Mouse (Mus musculus) kidney, embryonic 16.5 days (tissue): ENCODE results near the gene Cryz. TPM values are rescaled to one million over a fixed set of nuclear protein-coding genes. Genes with fewer than 3 reads are reported as not detected.

Experiments used
- ATAC-seq: fragments of 200-750 bp; cut with Nextera tagmentation; 2 replicates; pipeline ENCODE4 v1.8.0; 2017; ENCODE audit warnings: moderate TSS enrichment; ENCODE audit not compliant: low FRiP score, low TSS enrichment
- H3K27ac ChIP-seq: fragments of 300-500 bp; sonication (generic); 2 replicates; pipeline ENCODE4 v1.5.1; 2014; ENCODE audit warnings: low read length
- H3K27me3 ChIP-seq: fragments of 300-500 bp; sonication (generic); 2 replicates; pipeline ENCODE4 v1.6.1; 2014; ENCODE audit warnings: low read length, control low read depth, mixed read lengths; ENCODE audit not compliant: insufficient read depth
- H3K36me3 ChIP-seq: fragments of 300-500 bp; sonication (generic); 2 replicates; pipeline ENCODE4 v1.6.1; 2014; ENCODE audit warnings: low read length, control low read depth, mixed read lengths; ENCODE audit not compliant: insufficient read depth
- H3K4me1 ChIP-seq: fragments of 300-500 bp; sonication (generic); 2 replicates; pipeline ENCODE4 v1.6.1; 2014; ENCODE audit warnings: low read length, control low read depth, mixed read lengths; ENCODE audit not compliant: insufficient read depth
- H3K4me2 ChIP-seq: fragments of 300-500 bp; sonication (generic); replicated peaks from 2 replicates; pipeline ENCODE4 v1.6.1; 2014; ENCODE audit warnings: low read depth, low read length
- H3K4me3 ChIP-seq: fragments of 300-500 bp; sonication (generic); 2 replicates; pipeline ENCODE4 v1.5.1; 2014; ENCODE audit warnings: mild to moderate bottlenecking, low read length
- H3K9ac ChIP-seq: fragments of 300-500 bp; sonication (generic); replicated peaks from 2 replicates; pipeline ENCODE4 v1.6.1; 2014; ENCODE audit warnings: low read length
- H3K9me3 ChIP-seq: fragments of 300-500 bp; sonication (generic); 2 replicates; pipeline ENCODE4 v1.6.1; 2016; ENCODE audit warnings: low read length, control low read depth
- WGBS: fragments of 180-500 bp; shearing (Covaris S2); extraction: QIAGEN DNeasy Blood & Tissue Kit; methylation state at CpG from one replicate; pipeline ENCODE4 v1.1.7; 2014; 5-methylcytosine and 5-hydroxymethylcytosine counted together
- polyA plus RNA-seq: library from polyadenylated mRNA; unstranded; fragments of >200 nt; fragmentation: Nextera tagmentation; extraction: Ambion mirVana; gene quantifications from 2 replicates; pipeline ENCODE4 v1.2.1, GENCODE M21; 2015

Cryz gene
- polyA plus RNA-seq, 1 experiment from 2014 or later: 50.2 TPM

- peaks cover 12% of the 10 kb centered on the region; the same call in 1 of the 2 replicates for H3K27me3 ChIP-seq
- H3K4me1 ChIP-seq: no peaks in the 10 kb centered on the region
- 45% methylated on average over 29 of the region's 29 CpGs for WGBS
- no peaks in the 10 kb centered on the region for H3K9me3 ChIP-seq
- no peak overlapping the region for H3K9ac ChIP-seq
- no peak for ATAC-seq
- H3K27ac ChIP-seq: no peak overlapping the region
- H3K36me3 ChIP-seq: no peaks in the 10 kb centered on the region
- peak overlapping the region; percentile 28 for H3K4me3 ChIP-seq
- peak overlapping the region; percentile 48 for H3K4me2 ChIP-seq
Measured at GRCm38 (mm10) chr3:154646638-154647442, 50.3 kb downstream of the Cryz start.

DNA sequence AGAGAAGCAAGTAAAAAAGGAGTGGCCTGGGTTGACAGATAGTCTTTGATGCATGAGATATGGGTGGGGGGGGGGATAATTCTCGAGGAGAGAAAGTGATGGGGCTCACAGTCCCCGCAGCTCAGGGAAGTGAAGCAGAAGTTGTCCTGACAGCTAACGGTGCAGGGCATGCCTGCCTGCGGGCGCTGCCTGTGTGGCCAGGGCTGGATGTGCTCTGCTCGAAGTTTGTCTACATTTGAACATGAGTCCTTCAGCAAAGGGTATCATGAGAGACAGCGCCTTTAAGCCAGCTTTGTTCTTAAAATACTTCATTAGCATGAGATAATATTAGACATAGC is 50.9 kb downstream of the Cryz start:
- H3K27ac ChIP-seq: no peak overlapping the region
- ATAC-seq: no peak
- H3K4me3 ChIP-seq: peak overlapping the region; percentile 28
- peaks cover 12% of the 10 kb centered on the region; the same call in 1 of the 2 replicates for H3K27me3 ChIP-seq
- H3K4me2 ChIP-seq: peak overlapping the region; percentile 48
- WGBS: 58% methylated on average over 7 of the region's 7 CpGs
- no peak overlapping the region for H3K9ac ChIP-seq
- H3K36me3 ChIP-seq: no peaks in the 10 kb centered on the region
- no peaks in the 10 kb centered on the region for H3K4me1 ChIP-seq
- H3K9me3 ChIP-seq: no peaks in the 10 kb centered on the region

GRCm38 (mm10) chr3:154649411-154650285 is 53.1 kb downstream of the Cryz start:
- Histone ChIP-seq H3K4me3 (no peak overlapping the region), H3K4me1 (no peaks in the 10 kb centered on the region), H3K9me3 (no peaks in the 10 kb centered on the region), H3K36me3 (no peaks in the 10 kb centered on the region), H3K27me3 (peaks cover 12% of the 10 kb centered on the region; the same call in 1 of the 2 replicates), H3K9ac (no peak overlapping the region), H3K27ac (no peak overlapping the region), H3K4me2 (no peak overlapping the region)
- no peak for ATAC-seq
- WGBS: 64% methylated on average over 20 of the region's 20 CpGs

DNA sequence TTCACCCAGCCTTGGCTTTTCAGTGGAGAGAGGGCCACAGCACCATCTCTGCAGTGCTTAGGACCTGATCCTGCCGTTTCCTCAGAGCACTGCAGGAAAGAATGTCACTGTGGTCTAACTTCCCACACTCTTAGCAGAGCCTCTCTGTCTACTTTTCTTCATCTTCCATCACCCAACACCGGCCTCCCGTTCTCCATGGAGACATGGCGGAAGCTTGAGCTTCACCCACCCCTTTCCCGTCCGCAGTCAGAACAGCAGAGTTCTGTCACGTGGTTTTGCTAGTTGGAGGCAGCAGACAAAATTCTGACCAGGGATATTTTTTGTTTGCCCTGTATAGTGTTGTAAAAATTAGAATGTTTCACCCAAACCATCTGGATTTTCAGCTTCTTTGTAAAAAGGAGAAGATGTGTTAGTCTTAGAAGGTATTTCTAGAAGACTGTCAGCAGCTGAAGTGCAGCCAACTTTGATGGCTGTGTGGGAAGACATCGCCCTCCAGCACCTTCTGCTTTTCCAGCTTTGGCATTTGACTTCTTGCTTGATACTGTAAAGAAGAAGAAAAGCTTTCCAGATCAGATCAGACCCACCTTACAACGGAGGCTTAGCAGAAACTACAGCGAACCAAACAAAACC is 54.8 kb downstream of the Cryz start:
- ATAC-seq: no peak
- H3K9me3 ChIP-seq: no peaks in the 10 kb centered on the region
- no peak overlapping the region for H3K4me2 ChIP-seq
- WGBS: 85% methylated on average over 10 of the region's 10 CpGs
- H3K27me3 ChIP-seq: peaks cover 12% of the 10 kb centered on the region; the same call in 1 of the 2 replicates
- no peaks in the 10 kb centered on the region for H3K36me3 ChIP-seq
- H3K4me1 ChIP-seq: no peaks in the 10 kb centered on the region
- H3K9ac ChIP-seq: no peak overlapping the region
- no peak overlapping the region for H3K27ac ChIP-seq
- H3K4me3 ChIP-seq: no peak overlapping the region

- peaks cover 9% of the 10 kb centered on the region; the same call in 1 of the 2 replicates for H3K27me3 ChIP-seq
- no peaks in the 10 kb centered on the region for H3K9me3 ChIP-seq
- H3K9ac ChIP-seq: no peak overlapping the region
- no peak overlapping the region for H3K4me3 ChIP-seq
- ATAC-seq: peak; percentile 72
- 41% methylated on average over 24 of the region's 24 CpGs for WGBS
- H3K36me3 ChIP-seq: no peaks in the 10 kb centered on the region
- no peak overlapping the region for H3K4me2 ChIP-seq
- no peaks in the 10 kb centered on the region for H3K4me1 ChIP-seq
- no peak overlapping the region for H3K27ac ChIP-seq
Measured at GRCm38 (mm10) chr3:154652581-154653420, 56.3 kb downstream of the Cryz start.

- H3K36me3 ChIP-seq: no peaks in the 10 kb centered on the region
- no peak overlapping the region for H3K27ac ChIP-seq
- no peak overlapping the region for H3K4me3 ChIP-seq
- H3K4me1 ChIP-seq: no peaks in the 10 kb centered on the region
- H3K4me2 ChIP-seq: no peak overlapping the region
- 44% methylated on average over 5 of the region's 5 CpGs for WGBS
- no peaks in the 10 kb centered on the region for H3K9me3 ChIP-seq
- H3K27me3 ChIP-seq: peaks cover 4% of the 10 kb centered on the region; the same call in 1 of the 2 replicates
- ATAC-seq: no peak
- H3K9ac ChIP-seq: no peak overlapping the region
Measured at GRCm38 (mm10) chr3:154653454-154653853, 56.9 kb downstream of the Cryz start.

DNA sequence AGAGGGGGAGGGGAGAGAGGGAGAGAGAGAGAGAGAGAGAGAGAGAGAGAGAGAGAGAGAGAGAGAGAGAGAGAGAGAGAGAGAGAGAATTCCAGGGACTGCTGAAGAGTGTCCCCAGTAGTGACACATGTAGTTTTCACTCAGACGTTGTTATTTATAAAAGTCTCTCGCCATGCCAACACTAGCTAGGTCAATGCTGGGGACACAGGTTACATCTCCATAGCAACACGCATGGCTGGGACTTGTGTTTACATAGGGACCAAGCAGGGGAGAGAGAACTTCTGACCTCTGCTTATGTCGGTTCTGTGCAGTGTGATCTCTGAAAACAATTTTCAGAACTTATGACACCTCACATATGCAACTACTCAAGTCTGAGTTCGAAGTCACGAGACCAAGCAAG is 57.8 kb downstream of the Cryz start:
- Histone ChIP-seq H3K27ac (no peak overlapping the region), H3K4me2 (no peak overlapping the region), H3K4me3 (no peak overlapping the region), H3K4me1 (no peaks in the 10 kb centered on the region), H3K9me3 (no peaks in the 10 kb centered on the region), H3K27me3 (no peaks in the 10 kb centered on the region; the same call in 1 of the 2 replicates), H3K36me3 (no peaks in the 10 kb centered on the region), H3K9ac (no peak overlapping the region)
- ATAC-seq: 0 out of 2 replicates have a peak, but pooled peaks have one; percentile 17
- 54% methylated on average over 6 of the region's 6 CpGs for WGBS

- 55% methylated on average over 12 of the region's 12 CpGs for WGBS
- Histone ChIP-seq H3K9me3 (no peaks in the 10 kb centered on the region), H3K4me1 (no peaks in the 10 kb centered on the region), H3K4me2 (no peak overlapping the region), H3K27ac (no peak overlapping the region), H3K36me3 (no peaks in the 10 kb centered on the region), H3K27me3 (no peaks in the 10 kb centered on the region; the same call in 1 of the 2 replicates), H3K4me3 (no peak overlapping the region), H3K9ac (no peak overlapping the region)
- no peak for ATAC-seq
Measured at GRCm38 (mm10) chr3:154654901-154655300, 58.4 kb downstream of the Cryz start.

GRCm38 (mm10) chr3:154655711-154656110 is 59.2 kb downstream of the Cryz start:
- no peak for ATAC-seq
- Histone ChIP-seq H3K9ac (no peak overlapping the region), H3K9me3 (no peaks in the 10 kb centered on the region), H3K4me2 (no peak overlapping the region), H3K4me3 (no peak overlapping the region), H3K27ac (no peak overlapping the region), H3K4me1 (no peaks in the 10 kb centered on the region), H3K27me3 (no peaks in the 10 kb centered on the region; the same call in 1 of the 2 replicates), H3K36me3 (no peaks in the 10 kb centered on the region)
- 93% methylated on average over 5 of the region's 5 CpGs for WGBS
